Mouse (Mus musculus): Measurements from ENCODE around the gene Hilpda.

DNA sequence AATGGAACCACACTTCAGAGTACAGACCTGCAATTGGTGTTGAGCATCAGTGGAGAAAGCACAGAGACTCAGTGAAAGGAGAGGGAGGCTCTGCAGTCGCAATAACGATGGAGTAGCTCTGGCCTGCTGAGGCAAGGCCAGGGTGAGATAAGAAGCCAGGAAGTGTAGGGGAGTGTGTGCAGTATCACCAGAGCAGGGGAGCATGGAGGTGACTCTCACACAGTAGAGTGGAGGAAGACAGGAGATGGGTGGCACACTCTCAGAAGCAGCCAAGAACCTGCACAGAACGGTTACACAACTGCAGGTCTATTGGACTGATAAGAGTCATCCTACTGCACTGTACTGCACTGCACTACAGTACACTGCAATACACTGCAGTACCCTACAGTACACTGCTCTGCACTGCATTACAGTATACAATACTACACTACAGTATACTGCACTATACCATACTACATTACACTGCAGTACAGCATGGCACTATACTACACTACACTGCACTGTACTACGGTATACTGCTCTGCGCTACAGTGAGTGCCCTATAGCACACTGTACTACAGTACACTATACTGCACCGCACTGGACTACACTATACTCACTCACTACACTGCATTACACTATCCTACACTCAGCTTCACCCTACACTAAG is 42.9 kb upstream of the Hilpda start:
- TF ChIP-seq CTCF (IDR thresholded peaks at IDR 0.05; ENCODE audit: low read depth) (no peak), EP300 (IDR thresholded peaks at IDR 0.05; ENCODE audit: low read depth) (no peak)

Measured in liver, postnatal 0 days (tissue).